2 mouse cellular contexts compared by ENCODE assay signal in the genomic region with DNA sequence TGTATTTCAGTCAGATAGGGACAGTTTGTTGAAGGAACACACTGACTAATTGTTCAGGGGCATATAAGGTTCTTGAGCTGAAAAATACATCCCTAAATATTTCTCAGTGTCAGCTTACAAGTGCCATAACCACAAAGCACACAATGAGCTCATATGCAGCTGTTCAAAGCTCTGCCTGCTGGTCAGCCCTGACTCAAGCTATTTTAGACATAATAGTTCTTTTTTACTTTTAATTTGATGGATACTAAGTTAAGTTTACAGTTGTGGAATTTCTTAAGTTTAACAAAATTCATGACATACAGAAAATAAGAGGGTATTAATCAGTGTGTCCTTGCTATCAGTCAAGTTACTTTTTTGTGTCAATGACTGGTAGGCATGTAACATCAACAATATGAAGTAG.
TF ChIP-seq lines count a peak whose summit lies in the region.
"Not testable (repeated sequence)": the region's sequence is repeated elsewhere in the genome, so short reads cannot be mapped to it uniquely, and the experiment has no call there.

No protein-coding gene starts in this region.

- not testable (repeated sequence) for H3K79me3 ChIP-seq in C2C12 (ENCODE audit: low read depth)

- H3K4me3 ChIP-seq in C2C12 (ENCODE audit: insufficient read depth, poor library complexity, severe bottlenecking): not testable (repeated sequence)
- peak overlapping the region; percentile 12 for H3K4me3 ChIP-seq in myocyte

- TF ChIP-seq POLR2A in myocyte (IDR thresholded peaks at IDR 0.05; ENCODE audit: insufficient read length, low read depth): not testable (repeated sequence)

- not testable (repeated sequence) for H3K27me3 ChIP-seq in C2C12 (ENCODE audit: control insufficient read depth, insufficient read depth, insufficient read length); myocyte (ENCODE audit: control insufficient read depth, insufficient read depth, insufficient read length)

- H3ac ChIP-seq in C2C12 (ENCODE audit: control insufficient read depth, insufficient read length, low read depth); myocyte (ENCODE audit: control insufficient read depth, insufficient read length): not testable (repeated sequence)

- peak overlapping the region; percentile 79 for H3K4me2 ChIP-seq in myocyte (ENCODE audit: low read depth)

- not testable (repeated sequence) for H3K36me3 ChIP-seq in C2C12 (ENCODE audit: control insufficient read depth, insufficient read depth); myocyte (ENCODE audit: control insufficient read depth, insufficient read depth)

- not testable (repeated sequence) for H3K79me2 ChIP-seq in C2C12 (ENCODE audit: control insufficient read depth, insufficient read depth); myocyte (ENCODE audit: control insufficient read depth, insufficient read depth)

- TF ChIP-seq CTCF in C2C12 (IDR thresholded peaks at IDR 0.05; ENCODE audit: control insufficient read depth, insufficient read depth, insufficient read length): not testable (repeated sequence)

TF ChIP-seq in C2C12, 6 proteins besides CTCF, POLR2A, EP300 and RAD21:
- TF ChIP-seq MYOD1 (IDR thresholded peaks at IDR 0.05; ENCODE audit: control insufficient read depth, insufficient read length, low read depth): peak; percentile 43

TF ChIP-seq in myocyte, 11 proteins besides CTCF, POLR2A, EP300 and RAD21:
- TF ChIP-seq MYOG (IDR thresholded peaks at IDR 0.05; ENCODE audit: control insufficient read depth in 1 of 3, insufficient read depth in 1 of 3, insufficient read length in 2 of 3, low read depth in 2 of 3) (peak in 1 of 3 experiments; percentile 55), MYOD1 (IDR thresholded peaks at IDR 0.05; ENCODE audit: control insufficient read depth in 1 of 3, insufficient read length in 2 of 3, low read depth in 2 of 3) (peak in 1 of 3 experiments; percentile 67)
